Mouse (Mus musculus) liver, embryonic 14.5 days (tissue): Measurements from ENCODE around the gene Camk2d.

Source experiments
- CTCF ChIP-seq: IDR thresholded peaks from 2 replicates; pipeline ENCODE4 v1.5.1; 2016; ENCODE audit warnings: antibody characterized with exemption, low read depth, control low read depth
- EP300 ChIP-seq: IDR thresholded peaks from 2 replicates; pipeline ENCODE4 v1.6.1; 2016; ENCODE audit warnings: antibody characterized with exemption, low read depth

DNA sequence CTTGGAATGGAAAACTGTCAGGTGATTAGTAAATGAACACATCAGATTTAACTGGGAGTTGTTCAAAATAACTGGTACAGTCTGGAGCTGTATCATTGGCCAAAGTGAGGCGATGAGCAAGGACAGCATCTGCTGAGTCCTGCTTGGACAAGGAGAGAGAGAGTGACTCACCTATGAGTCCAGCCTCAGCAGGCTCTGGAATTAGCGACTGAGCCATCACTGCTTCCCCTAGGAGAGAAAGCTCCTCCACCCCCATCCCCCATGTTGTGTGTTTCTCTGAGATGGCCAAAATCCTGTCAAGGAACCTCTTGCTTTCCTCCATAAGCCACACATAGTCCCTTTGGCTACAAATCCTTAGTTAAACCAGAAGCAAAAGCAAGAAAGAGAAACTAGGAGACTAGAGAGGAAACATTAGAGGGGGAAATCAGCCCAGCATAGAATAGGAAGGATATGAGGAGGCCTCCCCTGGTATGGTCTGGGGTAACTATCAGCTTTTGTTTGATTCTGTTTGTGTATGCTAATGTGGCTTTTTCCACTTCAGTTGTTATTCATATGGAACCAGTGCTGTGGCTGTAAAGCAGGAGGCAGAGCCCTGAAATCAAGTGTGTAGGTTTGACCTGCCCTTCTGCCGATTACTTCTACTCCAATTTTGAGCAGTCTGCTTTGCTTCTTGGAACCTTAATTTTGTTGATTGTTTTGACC lies 148.5 kb downstream of the Camk2d start:
- no peak for TF ChIP-seq CTCF
- TF ChIP-seq EP300: no peak
